Mouse (Mus musculus): Measurements from ENCODE around the gene Dram2. TPM values are rescaled to one million over a fixed set of nuclear protein-coding genes. Genes with fewer than 3 reads are reported as not detected.
A peak's percentile ranks its signal among the peaks of the same experiment; 100 is the strongest.

Dram2 gene
- not detected in 2 replicates for polyA plus RNA-seq (2012; ENCODE audit: insufficient read depth, insufficient read length, low replicate concordance, missing spikeins)

DNA sequence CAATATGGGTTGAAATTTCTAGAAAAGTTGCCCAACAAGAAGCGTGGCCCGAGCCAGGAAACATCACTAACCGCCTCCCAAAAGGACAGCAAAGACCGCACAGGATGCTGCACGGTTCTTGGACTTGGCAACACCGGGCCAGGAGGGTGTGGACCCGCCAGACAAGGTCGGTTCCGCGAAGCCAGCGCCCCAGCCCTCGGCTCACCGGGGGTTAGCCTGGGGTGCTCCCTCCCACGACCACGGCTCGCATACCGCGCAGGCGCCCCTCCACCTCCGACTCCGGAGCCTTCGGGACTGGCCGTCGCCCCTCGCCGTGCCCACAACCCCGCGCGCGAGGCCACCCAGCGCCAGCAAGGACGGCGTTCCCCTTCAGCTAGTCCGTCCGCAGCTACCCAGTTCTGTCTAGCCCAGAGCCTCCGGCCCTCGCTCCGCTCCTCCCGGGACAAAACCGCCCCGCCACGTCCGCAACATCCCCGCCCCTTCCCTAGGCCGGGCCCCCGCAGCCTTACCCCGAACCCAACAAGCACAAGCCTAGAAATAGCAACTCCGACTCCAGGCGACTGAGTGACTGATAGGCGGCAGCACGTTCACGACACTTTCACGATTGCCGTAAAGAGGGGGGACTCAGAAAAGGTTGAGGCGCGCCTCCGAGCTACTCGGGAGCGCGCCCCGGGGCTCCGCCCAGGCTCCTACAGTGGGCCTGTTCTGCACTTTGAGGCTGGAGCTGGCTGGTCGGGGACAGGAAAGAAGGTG, at the start of gene Dram2, which contains the start of gene Cept1:
Gene Dram2, plus strand, starts transcription at position 628 of the 753 bp plus-strand sequence.
Gene Cept1, minus strand, starts transcription at position 632 of the 753 bp plus-strand sequence.
- Histone ChIP-seq H3K4me1 (ENCODE audit: control insufficient read depth, insufficient read depth, low read length) (no peaks in the 10 kb centered on the region), H3K4me3 (ENCODE audit: insufficient read depth, low read depth, low read length) (peak within 1 kb of the TSS; percentile 83), H3K27ac (ENCODE audit: insufficient read depth, low read depth, low read length) (peak within 1 kb of the TSS; percentile 59)
- WGBS: under 1% methylated on average over 63 of the region's 63 CpGs
- TF ChIP-seq CTCF (IDR thresholded peaks at IDR 0.05; ENCODE audit: insufficient read depth, low read depth, low read length) (no peak), POLR2A (IDR thresholded peaks at IDR 0.05; ENCODE audit: insufficient read depth, low read depth, low read length) (peak; percentile 85)

DNA sequence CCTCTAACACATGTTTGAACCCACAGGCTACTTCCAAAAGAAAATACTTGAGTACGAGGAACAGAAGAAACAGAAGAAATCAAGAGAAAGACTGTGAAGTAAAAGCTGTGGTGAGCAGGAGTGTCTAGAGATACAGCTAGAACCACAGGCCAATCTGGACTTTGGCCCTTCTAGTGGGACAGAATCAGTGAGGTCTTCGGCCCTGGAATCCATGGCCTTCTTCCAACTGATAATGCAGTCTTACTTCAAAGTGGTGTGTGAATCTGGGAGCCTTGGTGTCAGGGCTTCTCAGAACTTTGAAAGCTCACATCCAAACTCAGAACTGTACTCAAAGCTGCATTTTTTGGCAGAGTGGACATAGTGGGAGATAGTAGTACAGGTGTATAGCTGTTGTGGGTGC, 47.1 kb upstream of the Dram2 start:
- Histone ChIP-seq H3K27ac (ENCODE audit: insufficient read depth, low read depth, low read length) (no peak overlapping the region), H3K4me3 (ENCODE audit: insufficient read depth, low read depth, low read length) (no peak overlapping the region), H3K4me1 (ENCODE audit: control insufficient read depth, insufficient read depth, low read length) (no peaks in the 10 kb centered on the region)
- WGBS: 87% methylated on average over 2 of the region's 2 CpGs
- TF ChIP-seq POLR2A (IDR thresholded peaks at IDR 0.05; ENCODE audit: insufficient read depth, low read depth, low read length) (no peak), CTCF (IDR thresholded peaks at IDR 0.05; ENCODE audit: insufficient read depth, low read depth, low read length) (no peak)

DNA sequence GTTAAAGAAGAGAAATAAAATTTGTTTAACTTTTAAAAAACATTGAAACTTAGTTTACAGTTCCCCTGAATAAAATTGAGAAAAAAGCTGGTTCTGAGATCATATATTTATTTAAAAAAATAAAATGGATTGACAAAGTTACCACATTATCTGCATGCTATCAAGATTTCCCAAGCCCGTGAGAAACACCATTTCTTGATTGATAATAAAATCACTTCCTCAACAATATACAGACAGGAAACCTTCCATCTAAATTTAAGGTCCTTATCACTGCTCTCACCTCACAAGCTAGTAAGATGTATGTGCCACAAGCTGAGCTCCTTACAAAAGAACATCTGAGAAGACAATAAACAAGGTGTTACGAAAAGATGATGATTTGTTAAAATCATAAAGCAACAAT, 44.7 kb upstream of the Dram2 start:
- H3K27ac ChIP-seq (ENCODE audit: insufficient read depth, low read depth, low read length): no peak overlapping the region
- WGBS: 95% methylated on average over 2 of the region's 2 CpGs
- no peak for TF ChIP-seq CTCF (IDR thresholded peaks at IDR 0.05; ENCODE audit: insufficient read depth, low read depth, low read length)
- no peak for TF ChIP-seq POLR2A (IDR thresholded peaks at IDR 0.05; ENCODE audit: insufficient read depth, low read depth, low read length)

DNA sequence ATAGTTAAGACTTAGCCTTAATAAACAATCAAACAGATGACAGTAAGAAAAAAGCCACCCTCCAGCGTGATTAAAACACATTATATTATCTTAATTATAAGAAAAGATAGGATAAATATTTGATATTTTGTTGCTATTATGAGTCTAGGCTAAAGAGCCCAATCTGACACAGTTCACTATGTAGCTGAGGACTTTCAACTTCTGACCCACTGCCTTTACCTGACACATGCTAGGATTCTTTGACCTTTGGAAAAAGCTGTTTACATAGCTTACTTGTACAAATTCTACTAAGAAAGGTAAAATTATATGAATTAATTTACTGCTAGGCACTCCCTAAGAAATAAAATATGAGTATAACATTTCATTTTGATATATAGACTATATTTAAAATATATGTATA, 36.9 kb upstream of the Dram2 start:
- no peaks in the 10 kb centered on the region for H3K4me1 ChIP-seq (ENCODE audit: control insufficient read depth, insufficient read depth, low read length)
- TF ChIP-seq CTCF (IDR thresholded peaks at IDR 0.05; ENCODE audit: insufficient read depth, low read depth, low read length) (no peak), POLR2A (IDR thresholded peaks at IDR 0.05; ENCODE audit: insufficient read depth, low read depth, low read length) (no peak)
- no peak overlapping the region for H3K27ac ChIP-seq (ENCODE audit: insufficient read depth, low read depth, low read length)
- H3K4me3 ChIP-seq (ENCODE audit: insufficient read depth, low read depth, low read length): no peak overlapping the region
- WGBS: 89% methylated on average over 1 of the region's 1 CpGs

More for the DNA sequence above, 44.7 kb upstream of the Dram2 start:
- Histone ChIP-seq H3K4me3 (ENCODE audit: insufficient read depth, low read depth, low read length) (no peak overlapping the region), H3K4me1 (ENCODE audit: control insufficient read depth, insufficient read depth, low read length) (no peaks in the 10 kb centered on the region)

DNA sequence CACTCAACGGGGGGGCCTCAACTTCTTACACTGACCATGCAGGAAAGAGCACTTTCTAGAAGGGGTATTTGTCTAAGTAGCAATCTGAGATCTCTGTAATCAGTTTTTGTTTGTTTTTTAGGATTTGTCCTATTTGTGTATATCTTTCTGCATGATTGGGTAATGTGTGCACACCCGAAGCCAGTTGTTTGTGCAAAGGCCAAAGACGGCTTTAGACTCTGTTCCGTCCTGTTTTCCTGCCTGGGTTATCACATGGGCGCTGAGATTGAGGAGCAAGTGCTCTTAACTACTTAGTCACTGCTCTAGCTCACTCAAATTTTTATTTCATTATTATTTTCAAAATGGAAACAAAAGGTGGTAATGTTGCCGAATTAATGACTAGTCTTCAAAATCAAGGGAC, 32.6 kb upstream of the Dram2 start:
- 83% methylated on average over 6 of the region's 6 CpGs for WGBS
- TF ChIP-seq POLR2A (IDR thresholded peaks at IDR 0.05; ENCODE audit: insufficient read depth, low read depth, low read length) (no peak), CTCF (IDR thresholded peaks at IDR 0.05; ENCODE audit: insufficient read depth, low read depth, low read length) (no peak)
- Histone ChIP-seq H3K4me3 (ENCODE audit: insufficient read depth, low read depth, low read length) (no peak overlapping the region), H3K4me1 (ENCODE audit: control insufficient read depth, insufficient read depth, low read length) (no peaks in the 10 kb centered on the region), H3K27ac (ENCODE audit: insufficient read depth, low read depth, low read length) (no peak overlapping the region)

DNA sequence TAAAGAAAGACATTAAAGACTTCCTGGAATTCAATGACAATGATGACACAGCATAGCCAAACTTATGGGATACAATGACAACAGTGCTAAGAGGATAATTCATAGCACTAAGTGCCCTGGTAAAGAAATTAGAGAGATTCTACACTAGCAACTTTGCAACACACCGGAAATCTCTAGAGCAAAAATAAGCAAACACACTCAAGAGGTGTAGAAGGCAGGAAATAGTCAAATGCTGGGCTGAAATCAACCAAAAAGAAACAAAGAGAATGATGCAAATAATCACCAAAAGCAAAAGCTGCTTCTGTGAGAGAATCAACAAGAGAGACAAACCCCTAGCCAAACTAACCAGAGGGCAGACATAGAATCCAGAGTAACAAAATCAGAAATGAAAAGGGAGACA, 24.9 kb upstream of the Dram2 start:
- 98% methylated on average over 1 of the region's 1 CpGs for WGBS
- TF ChIP-seq POLR2A (IDR thresholded peaks at IDR 0.05; ENCODE audit: insufficient read depth, low read depth, low read length) (no peak), CTCF (IDR thresholded peaks at IDR 0.05; ENCODE audit: insufficient read depth, low read depth, low read length) (no peak)

DNA sequence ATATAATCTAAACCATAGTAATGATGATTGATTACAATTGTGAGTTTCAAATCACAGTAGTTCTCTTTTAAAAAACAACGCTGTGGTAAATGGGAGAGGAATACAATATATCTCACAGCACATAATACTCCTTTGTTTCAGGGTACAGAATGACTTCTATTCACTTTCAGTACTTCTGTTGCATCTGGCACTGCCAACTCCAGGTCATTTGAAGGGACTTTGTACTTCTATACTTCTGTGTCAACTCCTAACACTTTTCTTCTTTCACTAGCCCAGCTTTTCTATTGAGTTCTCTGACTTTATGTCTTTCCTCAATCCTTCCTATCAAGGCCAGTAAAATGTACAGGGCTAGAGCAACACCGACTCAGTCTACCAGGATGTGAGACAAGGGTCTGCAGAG, 21.2 kb upstream of the Dram2 start:
- Histone ChIP-seq H3K4me1 (ENCODE audit: control insufficient read depth, insufficient read depth, low read length) (no peaks in the 10 kb centered on the region), H3K4me3 (ENCODE audit: insufficient read depth, low read depth, low read length) (no peak overlapping the region), H3K27ac (ENCODE audit: insufficient read depth, low read depth, low read length) (no peak overlapping the region)
- 76% methylated on average over 2 of the region's 2 CpGs for WGBS
- TF ChIP-seq POLR2A (IDR thresholded peaks at IDR 0.05; ENCODE audit: insufficient read depth, low read depth, low read length) (no peak), CTCF (IDR thresholded peaks at IDR 0.05; ENCODE audit: insufficient read depth, low read depth, low read length) (no peak)

More for the DNA sequence above, 24.9 kb upstream of the Dram2 start:
- H3K4me3 ChIP-seq (ENCODE audit: insufficient read depth, low read depth, low read length): no peak overlapping the region
- H3K27ac ChIP-seq (ENCODE audit: insufficient read depth, low read depth, low read length): no peak overlapping the region
- H3K4me1 ChIP-seq (ENCODE audit: control insufficient read depth, insufficient read depth, low read length): no peaks in the 10 kb centered on the region

DNA sequence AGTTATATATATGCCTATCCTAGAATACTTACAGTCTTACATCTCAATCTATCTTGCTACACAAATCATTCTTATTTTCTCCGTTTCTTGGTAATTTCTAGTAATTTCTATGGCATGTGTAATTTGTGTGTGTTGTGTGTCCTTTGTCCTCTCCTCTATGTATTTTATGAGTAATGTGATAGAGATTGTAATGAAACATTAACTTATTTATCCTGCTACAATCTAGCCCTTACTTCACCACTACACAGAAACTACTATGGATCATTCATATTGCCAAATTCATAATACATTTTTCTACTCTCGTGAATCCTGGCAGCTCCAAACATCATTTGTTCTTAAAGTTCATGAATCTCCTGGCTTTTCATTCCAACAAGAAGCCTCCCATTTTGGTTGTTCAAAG, 19.6 kb upstream of the Dram2 start:
- no peak overlapping the region for H3K27ac ChIP-seq (ENCODE audit: insufficient read depth, low read depth, low read length)
- 90% methylated on average over 2 of the region's 2 CpGs for WGBS
- TF ChIP-seq CTCF (IDR thresholded peaks at IDR 0.05; ENCODE audit: insufficient read depth, low read depth, low read length): no peak
- H3K4me3 ChIP-seq (ENCODE audit: insufficient read depth, low read depth, low read length): no peak overlapping the region
- H3K4me1 ChIP-seq (ENCODE audit: control insufficient read depth, insufficient read depth, low read length): no peaks in the 10 kb centered on the region

DNA sequence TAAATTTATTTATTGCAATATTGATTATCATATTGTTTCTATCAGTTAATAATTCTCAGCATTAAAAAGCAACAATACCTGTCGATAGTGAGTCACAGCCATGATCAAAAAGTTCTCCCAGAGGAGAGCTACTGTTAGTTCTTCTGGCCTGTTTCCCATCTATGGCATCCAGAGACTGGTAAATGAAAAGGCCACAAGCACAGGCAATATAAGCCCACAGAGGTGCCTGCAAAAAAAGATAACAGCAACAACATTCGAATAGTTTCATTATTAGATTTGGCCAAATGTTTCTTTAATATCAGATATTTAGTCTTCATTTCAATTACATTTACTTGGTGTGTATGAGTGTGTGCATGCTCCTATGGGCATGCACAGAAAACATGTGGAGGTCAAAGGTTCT, 14.3 kb upstream of the Dram2 start:
- no peak overlapping the region for H3K4me3 ChIP-seq (ENCODE audit: insufficient read depth, low read depth, low read length)

More for the DNA sequence above, 14.3 kb upstream of the Dram2 start:
- H3K27ac ChIP-seq (ENCODE audit: insufficient read depth, low read depth, low read length): no peak overlapping the region
- no peak for TF ChIP-seq CTCF (IDR thresholded peaks at IDR 0.05; ENCODE audit: insufficient read depth, low read depth, low read length)
- no peak for TF ChIP-seq POLR2A (IDR thresholded peaks at IDR 0.05; ENCODE audit: insufficient read depth, low read depth, low read length)
- WGBS: 92% methylated on average over 2 of the region's 2 CpGs
- H3K4me1 ChIP-seq (ENCODE audit: control insufficient read depth, insufficient read depth, low read length): no peaks in the 10 kb centered on the region

All from olfactory bulb, adult 2 months (tissue).